Mouse (Mus musculus) kidney, adult 9 months (tissue): ENCODE results near the gene Rsrp1.

ENCODE experiments used
- DNase-seq: peaks from one replicate; pipeline ENCODE4 v3.0.0; 2022

Rsrp1 gene

DNA sequence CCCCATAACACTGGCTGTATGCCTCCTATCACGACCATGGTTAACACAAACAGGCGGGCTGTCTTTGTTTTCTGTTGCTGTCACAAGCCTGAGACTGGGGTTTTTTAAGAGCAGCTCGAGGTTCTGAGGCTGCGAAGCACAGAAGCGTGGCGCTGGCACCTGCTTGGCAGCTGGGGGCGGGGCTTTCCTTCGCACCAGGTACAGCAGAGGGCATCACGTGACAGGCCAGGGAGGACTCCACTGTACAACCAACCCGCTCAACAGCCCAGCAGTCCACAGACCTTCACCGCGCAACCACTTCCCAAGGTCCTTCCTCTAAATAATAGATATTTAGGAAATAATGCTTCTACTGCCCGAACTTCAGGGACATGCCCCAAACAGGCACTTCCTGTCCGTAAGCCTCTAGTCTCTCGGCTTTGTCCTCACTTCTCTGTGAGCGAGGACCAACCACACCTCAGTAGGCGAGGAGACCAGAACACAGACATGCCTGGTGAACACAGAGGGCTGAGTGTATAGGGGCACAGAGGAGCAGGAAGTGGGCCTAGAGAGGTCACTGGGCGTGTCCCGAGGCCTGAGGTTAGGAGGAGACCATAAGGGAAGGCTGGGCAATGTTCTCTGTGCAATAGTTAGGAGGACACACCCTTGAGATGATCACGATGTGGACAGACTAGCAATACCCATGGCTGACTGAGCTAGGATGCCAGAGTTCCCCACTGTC lies 44.7 kb downstream of the Rsrp1 start:
- peak; percentile 43 for DNase-seq

DNA sequence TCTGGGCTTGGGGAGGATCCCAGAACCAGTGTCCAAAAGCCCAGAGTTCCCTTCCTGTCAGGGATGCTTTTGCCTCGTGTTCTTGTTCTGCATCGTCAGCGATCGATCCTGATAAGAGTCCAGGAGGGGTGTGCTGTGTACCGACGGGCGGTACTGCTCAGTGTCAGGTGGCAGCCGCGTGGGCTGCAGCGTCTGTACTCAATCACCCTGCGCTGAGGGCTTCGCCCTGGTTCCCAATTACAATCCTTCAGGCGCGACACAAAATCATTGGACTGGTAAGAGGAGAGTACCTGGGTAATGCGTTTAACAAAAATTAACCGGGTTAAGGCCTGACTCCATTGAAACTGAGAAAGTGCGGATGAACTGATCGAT lies 45.2 kb downstream of the Rsrp1 start:
- DNase-seq, result no peak

DNA sequence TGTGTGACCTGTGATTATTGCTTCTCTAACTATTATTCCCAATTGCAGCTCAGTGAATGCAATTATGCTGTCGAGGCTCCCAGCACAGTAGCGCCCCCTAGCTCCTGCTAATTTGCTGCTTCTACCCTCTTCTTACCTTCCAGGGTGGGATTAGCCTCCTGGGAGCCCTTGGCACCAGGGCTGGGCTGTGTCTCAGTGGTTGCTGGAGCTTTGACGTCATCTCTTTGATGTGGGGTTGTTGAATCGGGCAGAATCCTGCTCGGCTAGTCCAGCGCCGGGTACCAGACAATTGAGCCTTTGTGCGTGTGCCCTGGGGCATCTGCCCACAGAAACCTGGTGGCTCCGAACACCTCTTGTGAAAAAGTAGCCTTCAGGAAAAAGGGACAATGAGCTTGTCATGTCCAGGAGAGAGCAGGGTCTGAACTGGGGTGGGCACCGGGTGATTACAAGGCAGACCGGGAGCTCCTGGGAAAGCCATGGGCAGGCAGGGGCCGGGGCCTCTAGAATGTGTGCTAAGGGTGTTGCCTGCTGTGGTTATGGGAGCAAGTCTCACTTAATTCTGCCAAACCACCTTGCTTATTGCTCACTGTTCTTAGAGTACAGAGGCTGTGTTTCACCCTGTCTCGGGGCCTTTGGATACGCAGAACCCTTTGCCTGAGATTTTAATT lies 52.0 kb downstream of the Rsrp1 start:
- no peak for DNase-seq

DNA sequence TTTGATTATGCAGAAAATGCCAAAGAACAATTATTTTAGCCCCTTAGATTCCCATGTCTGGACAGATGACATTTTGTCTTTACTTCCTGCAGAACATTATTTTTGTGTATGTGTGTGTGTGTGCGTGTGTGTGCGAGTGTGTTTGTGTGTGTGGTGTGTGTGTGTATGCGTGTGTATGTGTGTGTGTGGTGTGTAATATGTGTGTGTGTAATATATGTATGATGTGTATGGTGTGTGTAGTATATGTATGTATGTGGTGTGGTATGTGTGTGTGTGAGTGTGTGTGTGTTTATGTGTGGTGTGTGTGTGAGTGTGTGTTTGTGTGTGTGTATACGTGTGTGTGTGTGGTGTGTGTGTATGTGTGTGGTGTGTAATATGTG lies 52.5 kb downstream of the Rsrp1 start:
- DNase-seq, result no peak
